Mouse (Mus musculus): ENCODE measurements at regions not wholly inside any gene's neighbourhood (a gene's known extent, or its start where the extent isn't known, plus 50 kb on each side); places are given as distances from the start of the nearest gene placed in this dataset.

GRCm38 (mm10) chr1:179906115-179906514, 54.2 kb upstream of the Cdc42bpa start:
- 95% methylated on average over 5 of the region's 5 CpGs for WGBS

GRCm38 (mm10) chr1:179892711-179893110, 67.6 kb upstream of the Cdc42bpa start:
- WGBS, result 90% methylated on average over 6 of the region's 6 CpGs
- ATAC-seq (ENCODE audit: low FRiP score), result no peak
- Histone ChIP-seq H3K4me1 (no peaks in the 10 kb centered on the region), H3K4me2 (no peak overlapping the region), H3K9me3 (no peaks in the 10 kb centered on the region), H3K27me3 (no peaks in the 10 kb centered on the region), H3K9ac (no peak overlapping the region), H3K27ac (no peak overlapping the region), H3K4me3 (replicated peaks) (no peak overlapping the region), H3K36me3 (replicated peaks) (no peaks in the 10 kb centered on the region)

More at GRCm38 (mm10) chr1:179906115-179906514, 54.2 kb upstream of the Cdc42bpa start:
- Histone ChIP-seq H3K4me1 (no peaks in the 10 kb centered on the region), H3K36me3 (replicated peaks) (no peaks in the 10 kb centered on the region), H3K9me3 (no peaks in the 10 kb centered on the region), H3K27me3 (no peaks in the 10 kb centered on the region), H3K4me3 (replicated peaks) (no peak overlapping the region), H3K9ac (no peak overlapping the region), H3K4me2 (no peak overlapping the region), H3K27ac (no peak overlapping the region)
- ATAC-seq (ENCODE audit: low FRiP score), result no peak

DNA sequence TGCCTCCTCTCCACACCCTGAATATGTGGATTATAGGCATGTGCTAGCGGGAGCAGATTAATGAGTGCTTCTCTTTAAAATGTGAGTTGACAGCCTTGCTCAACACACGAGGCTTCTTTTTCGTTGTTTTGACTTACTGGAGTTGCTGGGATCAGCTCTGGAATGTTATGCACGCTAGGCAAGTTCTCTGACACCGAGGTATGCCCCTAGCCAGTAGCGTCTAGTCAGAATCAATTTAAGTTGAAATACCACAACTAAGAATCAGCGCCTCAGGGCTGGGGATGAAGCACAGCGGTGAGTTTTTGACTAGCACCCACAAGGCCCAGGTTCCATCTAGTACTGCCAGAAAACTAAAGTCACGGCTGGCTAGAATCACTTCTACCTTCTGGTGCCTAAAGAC, 72.4 kb upstream of the Cdc42bpa start:
- Histone ChIP-seq H3K27ac (no peak overlapping the region), H3K9ac (no peak overlapping the region), H3K4me3 (replicated peaks) (no peak overlapping the region), H3K9me3 (no peaks in the 10 kb centered on the region), H3K4me1 (no peaks in the 10 kb centered on the region), H3K4me2 (no peak overlapping the region), H3K36me3 (replicated peaks) (no peaks in the 10 kb centered on the region), H3K27me3 (no peaks in the 10 kb centered on the region)
- ATAC-seq (ENCODE audit: low FRiP score), result no peak
- WGBS, result 79% methylated on average over 9 of the region's 9 CpGs

DNA sequence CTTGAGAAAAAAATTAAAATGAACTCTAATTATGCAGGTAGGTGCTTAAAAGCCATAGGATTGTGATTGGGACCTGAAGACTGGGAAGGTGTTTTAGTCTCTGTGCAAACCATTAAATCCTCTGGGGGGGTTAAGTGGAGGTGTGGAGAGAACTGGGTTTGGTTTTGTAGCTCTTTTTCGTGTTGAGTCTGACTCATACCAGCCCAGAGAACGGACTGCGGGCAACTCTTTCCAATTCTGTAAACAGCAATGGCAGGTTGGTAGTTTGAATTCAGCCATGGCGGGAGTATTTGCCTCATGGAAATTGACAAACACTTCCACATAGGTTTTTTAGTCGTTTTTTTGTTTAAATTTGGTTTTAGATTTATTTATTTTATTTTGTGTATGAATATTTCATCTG, 77.7 kb upstream of the Ahctf1 start:
- Histone ChIP-seq H3K27me3 (no peaks in the 10 kb centered on the region), H3K4me2 (no peak overlapping the region), H3K27ac (no peak overlapping the region), H3K4me1 (no peaks in the 10 kb centered on the region), H3K9me3 (no peaks in the 10 kb centered on the region), H3K4me3 (replicated peaks) (no peak overlapping the region), H3K9ac (no peak overlapping the region), H3K36me3 (replicated peaks) (no peaks in the 10 kb centered on the region)
- 85% methylated on average over 5 of the region's 5 CpGs for WGBS
- ATAC-seq (ENCODE audit: low FRiP score), result no peak

- H3K27ac ChIP-seq, result no peak overlapping the region
- no peaks in the 10 kb centered on the region for H3K36me3 ChIP-seq (replicated peaks)
- no peaks in the 10 kb centered on the region for H3K4me1 ChIP-seq
- ATAC-seq (ENCODE audit: low FRiP score), result no peak
- no peak overlapping the region for H3K4me2 ChIP-seq
- H3K4me3 ChIP-seq (replicated peaks), result no peak overlapping the region
- H3K9me3 ChIP-seq, result no peaks in the 10 kb centered on the region
- no peaks in the 10 kb centered on the region for H3K27me3 ChIP-seq
- H3K9ac ChIP-seq, result no peak overlapping the region
- 85% methylated on average over 6 of the region's 6 CpGs for WGBS
Measured at GRCm38 (mm10) chr1:179877893-179878292, 74.4 kb upstream of the Ahctf1 start.

- WGBS, result 85% methylated on average over 12 of the region's 12 CpGs
- no peak overlapping the region for H3K9ac ChIP-seq
- H3K4me3 ChIP-seq (replicated peaks), result no peak overlapping the region
- H3K27me3 ChIP-seq, result no peaks in the 10 kb centered on the region
- ATAC-seq (ENCODE audit: low FRiP score), result no peak
- H3K27ac ChIP-seq, result no peak overlapping the region
- no peaks in the 10 kb centered on the region for H3K9me3 ChIP-seq
- no peak overlapping the region for H3K4me2 ChIP-seq
- no peaks in the 10 kb centered on the region for H3K4me1 ChIP-seq
- no peaks in the 10 kb centered on the region for H3K36me3 ChIP-seq (replicated peaks)
Measured at GRCm38 (mm10) chr1:179873772-179874555, 70.5 kb upstream of the Ahctf1 start.

GRCm38 (mm10) chr1:179871961-179872360, 68.5 kb upstream of the Ahctf1 start:
- Histone ChIP-seq H3K4me3 (replicated peaks) (no peak overlapping the region), H3K4me2 (no peak overlapping the region), H3K27ac (no peak overlapping the region), H3K27me3 (no peaks in the 10 kb centered on the region), H3K9me3 (no peaks in the 10 kb centered on the region), H3K9ac (no peak overlapping the region), H3K4me1 (no peaks in the 10 kb centered on the region), H3K36me3 (replicated peaks) (no peaks in the 10 kb centered on the region)
- 85% methylated on average over 3 of the region's 3 CpGs for WGBS
- ATAC-seq (ENCODE audit: low FRiP score), result no peak

- Histone ChIP-seq H3K4me2 (no peak overlapping the region), H3K4me1 (no peaks in the 10 kb centered on the region), H3K27ac (no peak overlapping the region), H3K4me3 (replicated peaks) (no peak overlapping the region), H3K9me3 (no peaks in the 10 kb centered on the region), H3K27me3 (no peaks in the 10 kb centered on the region), H3K9ac (no peak overlapping the region), H3K36me3 (replicated peaks) (no peaks in the 10 kb centered on the region)
- ATAC-seq (ENCODE audit: low FRiP score), result no peak
- 85% methylated on average over 9 of the region's 9 CpGs for WGBS
Measured at GRCm38 (mm10) chr1:179868656-179869055, 65.2 kb upstream of the Ahctf1 start.

DNA sequence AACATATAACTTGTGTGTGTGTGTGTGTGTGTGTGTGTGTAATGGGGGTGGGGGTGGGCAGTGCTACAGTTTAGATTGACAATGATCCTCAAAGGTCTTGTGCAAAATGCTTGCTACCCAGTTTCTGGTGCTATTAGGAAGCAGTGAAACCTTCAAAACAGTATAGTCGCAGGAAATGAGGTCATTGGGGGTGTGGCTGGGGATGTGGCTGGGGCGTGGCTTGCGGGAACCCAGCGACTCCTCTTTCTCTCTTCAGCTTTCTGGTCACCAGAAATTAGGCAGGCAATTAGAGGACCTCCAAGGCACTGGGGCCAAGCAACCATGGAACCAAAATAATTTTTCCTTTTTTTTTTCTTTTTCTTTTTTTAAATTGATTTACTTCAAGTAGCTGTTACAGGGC, 64.0 kb upstream of the Ahctf1 start:
- no peak for ATAC-seq (ENCODE audit: low FRiP score)
- Histone ChIP-seq H3K4me2 (no peak overlapping the region), H3K4me3 (replicated peaks) (no peak overlapping the region), H3K4me1 (peaks cover 6% of the 10 kb centered on the region; the same call in 1 of the 2 replicates), H3K9me3 (no peaks in the 10 kb centered on the region), H3K9ac (no peak overlapping the region), H3K27ac (no peak overlapping the region), H3K36me3 (replicated peaks) (no peaks in the 10 kb centered on the region), H3K27me3 (no peaks in the 10 kb centered on the region)
- WGBS, result 93% methylated on average over 4 of the region's 4 CpGs

DNA sequence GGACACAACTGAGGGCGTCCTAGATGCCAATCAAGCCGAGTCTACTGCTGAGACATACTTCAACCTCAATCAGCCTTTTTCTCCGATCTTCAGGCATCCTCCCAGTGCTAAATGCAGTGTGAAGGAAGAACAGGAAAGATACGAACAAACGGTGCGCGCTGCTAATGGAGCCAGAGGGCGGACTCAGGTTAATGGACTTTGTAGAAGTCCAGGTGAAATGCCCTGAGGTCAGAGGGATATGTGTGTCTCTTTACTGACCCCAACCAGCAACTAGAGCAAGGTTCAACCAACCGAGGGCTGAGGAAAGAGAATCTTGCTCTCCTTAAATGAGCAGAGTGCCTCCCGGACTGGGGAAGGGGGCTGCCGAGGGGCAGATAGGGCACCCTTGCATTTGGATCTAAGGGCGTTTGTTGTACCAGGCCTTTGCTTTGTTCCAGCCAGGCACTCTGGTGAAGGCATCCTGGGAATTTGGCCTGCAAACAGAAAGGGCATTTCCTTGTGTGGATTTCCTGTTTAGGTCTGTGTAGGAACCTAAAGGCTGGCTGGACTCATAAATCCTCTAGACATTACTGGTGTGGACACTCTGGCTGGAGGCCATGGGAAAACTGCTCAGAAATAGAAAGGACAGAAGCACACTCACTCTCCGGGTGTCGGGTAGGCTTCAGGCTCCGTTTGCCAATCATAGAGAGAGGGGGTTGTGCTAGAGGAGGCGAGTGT, 62.7 kb upstream of the Ahctf1 start:
- Histone ChIP-seq H3K27me3 (no peaks in the 10 kb centered on the region), H3K27ac (no peak overlapping the region), H3K4me3 (replicated peaks) (no peak overlapping the region), H3K4me2 (no peak overlapping the region), H3K9ac (no peak overlapping the region), H3K4me1 (peaks cover 6% of the 10 kb centered on the region; the same call in 1 of the 2 replicates), H3K36me3 (replicated peaks) (no peaks in the 10 kb centered on the region), H3K9me3 (no peaks in the 10 kb centered on the region)
- ATAC-seq (ENCODE audit: low FRiP score), result no peak
- WGBS, result 85% methylated on average over 16 of the region's 16 CpGs

GRCm38 (mm10) chr1:179865561-179865960, 62.1 kb upstream of the Ahctf1 start:
- Histone ChIP-seq H3K36me3 (replicated peaks) (no peaks in the 10 kb centered on the region), H3K27me3 (no peaks in the 10 kb centered on the region), H3K4me2 (no peak overlapping the region), H3K9me3 (no peaks in the 10 kb centered on the region), H3K4me3 (replicated peaks) (no peak overlapping the region), H3K4me1 (peaks cover 6% of the 10 kb centered on the region; the same call in 1 of the 2 replicates), H3K9ac (no peak overlapping the region), H3K27ac (no peak overlapping the region)
- no peak for ATAC-seq (ENCODE audit: low FRiP score)
- whole genome bisulfite sequencing, result 80% methylated on average over 11 of the region's 11 CpGs

DNA sequence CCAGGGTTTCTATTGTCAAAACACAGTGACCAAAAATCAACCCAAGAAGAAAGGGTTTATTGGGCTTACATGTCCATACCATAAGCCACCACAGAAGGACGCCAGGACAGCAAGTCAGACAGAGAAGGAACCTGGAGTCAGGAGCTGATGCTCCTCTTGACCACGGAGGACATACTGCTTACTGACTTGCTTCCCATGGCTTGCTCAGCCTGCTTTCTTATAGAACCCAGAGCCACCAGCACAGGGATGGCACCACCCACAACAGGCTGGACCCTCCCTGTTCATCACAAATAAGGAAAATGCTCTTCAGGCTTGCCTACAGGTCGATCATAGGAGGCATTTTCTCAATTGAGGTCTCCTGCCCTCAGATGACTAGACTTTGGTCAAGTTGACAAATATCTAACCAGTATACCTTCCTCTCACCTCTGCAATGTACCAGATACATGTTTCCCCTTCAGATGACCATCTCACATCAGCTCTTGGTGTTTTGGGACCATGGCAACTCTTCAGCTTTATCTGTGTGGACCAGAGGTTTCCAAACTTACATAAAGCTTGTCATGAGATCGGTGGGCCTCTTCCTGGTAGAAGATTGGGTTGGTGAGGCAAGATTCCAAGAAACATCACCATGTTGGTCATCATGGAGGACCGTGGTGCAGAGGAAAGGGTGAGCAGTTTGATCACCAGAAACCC, 61.2 kb upstream of the Ahctf1 start:
- no peak overlapping the region for H3K4me3 ChIP-seq (replicated peaks)
- H3K4me2 ChIP-seq, result no peak overlapping the region
- ATAC-seq (ENCODE audit: low FRiP score), result no peak
- no peaks in the 10 kb centered on the region for H3K9me3 ChIP-seq
- H3K27me3 ChIP-seq, result no peaks in the 10 kb centered on the region
- no peak overlapping the region for H3K9ac ChIP-seq
- H3K27ac ChIP-seq, result no peak overlapping the region
- WGBS, result 94% methylated on average over 5 of the region's 5 CpGs
- no peaks in the 10 kb centered on the region for H3K36me3 ChIP-seq (replicated peaks)
- H3K4me1 ChIP-seq, result peaks cover 6% of the 10 kb centered on the region; the same call in 1 of the 2 replicates
